Mouse (Mus musculus): ENCODE measurements at regions not wholly inside any gene's neighbourhood (a gene's known extent, or its start where the extent isn't known, plus 50 kb on each side); places are given as distances from the start of the nearest gene placed in this dataset.

DNA sequence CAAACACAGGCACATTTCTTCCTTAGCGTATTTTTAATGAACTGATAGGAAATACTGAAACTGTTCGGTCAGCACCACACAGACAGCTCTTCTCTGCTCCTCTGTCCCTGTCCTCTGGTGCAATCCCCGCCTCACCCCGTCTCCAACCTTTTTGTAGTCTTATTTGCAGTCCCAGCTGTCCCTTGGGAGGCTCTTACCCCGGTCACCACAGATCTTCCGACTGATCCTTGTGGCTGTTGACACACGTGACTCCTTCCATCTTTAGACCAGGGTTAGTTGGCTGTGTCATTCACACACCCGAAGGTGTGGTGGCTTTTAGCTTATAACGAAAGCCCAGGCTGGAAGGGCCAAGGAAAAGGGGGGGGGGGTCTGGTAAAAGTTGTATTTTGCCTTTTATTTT, 56.4 kb downstream of the Cyp26a1 start:
- Histone ChIP-seq H3K36me3 (no peaks in the 10 kb centered on the region), H3K9ac (replicated peaks) (no peak overlapping the region), H3K27me3 (no peaks in the 10 kb centered on the region), H3K4me3 (replicated peaks) (no peak overlapping the region), H3K4me2 (no peak overlapping the region), H3K9me3 (no peaks in the 10 kb centered on the region), H3K27ac (no peak overlapping the region), H3K4me1 (replicated peaks) (no peaks in the 10 kb centered on the region)
- WGBS: 90% methylated on average over 9 of the region's 9 CpGs
- ATAC-seq (ENCODE audit: insufficient number of reproducible peaks, insufficient read depth, low FRiP score, low TSS enrichment, low read depth): no peak

DNA sequence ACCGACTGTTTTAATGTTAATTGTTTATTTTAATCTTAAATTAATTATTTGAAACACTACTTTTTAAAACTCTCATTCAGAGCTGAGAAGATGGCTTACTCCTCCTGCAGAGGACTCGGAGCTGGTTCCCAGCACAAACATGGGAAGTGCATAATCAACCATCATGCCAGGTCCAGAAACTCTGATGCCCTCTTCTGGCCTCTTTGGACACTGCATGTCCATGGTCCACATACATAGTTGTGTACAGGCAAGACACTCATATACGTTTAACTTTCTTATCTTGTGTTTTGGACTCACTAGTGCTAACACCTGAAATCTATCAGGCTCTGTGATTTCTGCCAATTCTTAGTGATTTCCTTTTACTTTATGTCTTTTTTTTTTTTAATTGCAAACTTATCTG, 57.8 kb downstream of the Cyp26a1 start:
- H3K36me3 ChIP-seq: no peaks in the 10 kb centered on the region
- 89% methylated on average over 3 of the region's 3 CpGs for WGBS
- no peaks in the 10 kb centered on the region for H3K9me3 ChIP-seq
- H3K4me1 ChIP-seq (replicated peaks): no peaks in the 10 kb centered on the region
- no peak overlapping the region for H3K9ac ChIP-seq (replicated peaks)
- H3K27ac ChIP-seq: no peak overlapping the region
- no peaks in the 10 kb centered on the region for H3K27me3 ChIP-seq
- no peak for ATAC-seq (ENCODE audit: insufficient number of reproducible peaks, insufficient read depth, low FRiP score, low TSS enrichment, low read depth)
- no peak overlapping the region for H3K4me2 ChIP-seq
- H3K4me3 ChIP-seq (replicated peaks): no peak overlapping the region

DNA sequence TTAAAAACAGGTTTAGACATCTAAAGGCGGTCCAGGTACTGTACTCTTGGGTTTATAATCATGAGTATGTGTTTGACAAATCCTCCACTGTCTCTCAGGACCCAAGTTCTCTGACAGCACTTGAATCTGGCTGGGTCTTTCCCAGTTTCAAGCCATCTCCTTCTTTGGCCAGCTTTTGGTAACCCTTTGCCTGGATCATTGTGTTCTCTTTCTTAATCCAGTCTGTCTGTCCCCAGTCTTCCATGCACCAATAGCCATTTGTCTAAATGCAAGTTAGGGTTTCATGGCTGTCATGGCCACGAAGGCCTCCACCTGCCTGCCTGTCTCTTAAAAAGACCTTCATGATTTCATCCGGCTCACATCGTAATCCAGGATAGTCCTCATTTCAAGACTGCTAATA, 71.8 kb downstream of the Cyp26a1 start:
- H3K27ac ChIP-seq: no peak overlapping the region
- ATAC-seq (ENCODE audit: insufficient number of reproducible peaks, insufficient read depth, low FRiP score, low TSS enrichment, low read depth): no peak
- no peaks in the 10 kb centered on the region for H3K9me3 ChIP-seq
- no peaks in the 10 kb centered on the region for H3K36me3 ChIP-seq
- no peaks in the 10 kb centered on the region; the same call in 1 of the 2 replicates for H3K4me1 ChIP-seq (replicated peaks)
- no peaks in the 10 kb centered on the region for H3K27me3 ChIP-seq
- 87% methylated on average over 4 of the region's 4 CpGs for WGBS
- H3K9ac ChIP-seq (replicated peaks): no peak overlapping the region
- H3K4me2 ChIP-seq: no peak overlapping the region
- H3K4me3 ChIP-seq (replicated peaks): no peak overlapping the region

DNA sequence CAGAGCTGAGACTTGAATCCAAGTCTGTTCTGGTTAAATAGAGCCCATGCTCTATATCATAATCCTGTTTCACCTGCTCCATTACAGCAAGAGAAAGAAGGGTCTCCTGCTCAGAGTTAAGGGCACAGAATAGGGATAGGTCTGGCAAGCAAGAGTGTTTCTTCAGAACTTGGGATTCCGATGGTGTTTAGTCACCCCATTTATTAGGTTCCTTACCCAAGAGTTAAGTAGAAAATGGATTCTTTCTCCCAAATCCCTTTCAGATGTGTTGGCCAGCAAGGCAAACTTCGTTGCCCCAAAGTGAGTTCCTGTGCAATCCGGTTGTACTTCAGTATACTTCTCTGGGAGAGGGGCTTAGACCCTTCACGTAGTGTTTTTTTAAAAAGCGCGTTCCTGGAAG, 74.4 kb downstream of the Cyp26a1 start:
- H3K4me2 ChIP-seq: no peak overlapping the region
- H3K4me3 ChIP-seq (replicated peaks): no peak overlapping the region
- no peak for ATAC-seq (ENCODE audit: insufficient number of reproducible peaks, insufficient read depth, low FRiP score, low TSS enrichment, low read depth)
- H3K9ac ChIP-seq (replicated peaks): no peak overlapping the region
- H3K36me3 ChIP-seq: no peaks in the 10 kb centered on the region
- H3K4me1 ChIP-seq (replicated peaks): no peaks in the 10 kb centered on the region; the same call in 1 of the 2 replicates
- H3K27me3 ChIP-seq: no peaks in the 10 kb centered on the region
- H3K9me3 ChIP-seq: no peaks in the 10 kb centered on the region
- no peak overlapping the region for H3K27ac ChIP-seq
- WGBS: 90% methylated on average over 6 of the region's 6 CpGs

DNA sequence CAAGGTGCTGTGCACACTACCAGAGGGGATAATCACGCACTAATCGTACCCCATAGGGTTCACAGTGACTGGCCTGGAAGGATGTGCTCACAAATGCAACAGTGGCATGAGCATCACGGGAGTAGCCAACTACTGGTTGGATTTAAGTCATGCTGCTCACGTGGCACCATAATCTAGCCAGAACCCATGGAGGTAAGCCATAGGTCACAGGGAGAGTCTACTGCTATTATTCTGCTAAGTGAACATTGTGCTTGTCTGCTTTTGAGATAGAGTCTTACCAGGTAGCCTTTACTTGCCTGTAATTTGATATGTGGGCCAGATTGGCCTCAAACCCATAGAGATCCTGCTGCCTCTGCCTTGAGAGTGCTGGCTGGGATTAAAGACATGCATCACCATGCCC, 77.0 kb downstream of the Cyp26a1 start:
- no peaks in the 10 kb centered on the region for H3K4me1 ChIP-seq (replicated peaks)
- WGBS: 94% methylated on average over 4 of the region's 4 CpGs
- H3K36me3 ChIP-seq: no peaks in the 10 kb centered on the region
- H3K9ac ChIP-seq (replicated peaks): no peak overlapping the region
- H3K27ac ChIP-seq: no peak overlapping the region
- no peaks in the 10 kb centered on the region for H3K27me3 ChIP-seq
- H3K4me3 ChIP-seq (replicated peaks): no peak overlapping the region
- H3K9me3 ChIP-seq: no peaks in the 10 kb centered on the region
- no peak overlapping the region for H3K4me2 ChIP-seq
- no peak for ATAC-seq (ENCODE audit: insufficient number of reproducible peaks, insufficient read depth, low FRiP score, low TSS enrichment, low read depth)

DNA sequence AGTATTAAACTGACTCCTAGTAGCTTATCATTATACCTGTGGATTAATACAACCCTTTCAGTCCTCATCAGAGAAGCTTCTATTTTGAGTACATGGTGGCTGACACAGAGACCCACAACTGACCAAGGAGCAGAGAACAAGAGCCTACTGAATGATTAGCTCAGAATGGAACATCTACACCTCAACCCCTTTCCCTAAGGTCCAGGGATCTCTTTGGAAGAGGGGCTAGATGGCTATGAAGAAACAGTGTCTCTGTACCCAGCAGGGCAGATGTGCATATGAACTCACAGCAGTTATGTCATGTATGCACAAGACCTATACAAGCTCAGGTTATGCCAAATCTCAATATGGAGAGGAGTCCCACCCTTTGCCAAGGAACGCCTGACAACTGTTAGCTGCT, 77.4 kb downstream of the Cyp26a1 start:
- no peak for ATAC-seq (ENCODE audit: insufficient number of reproducible peaks, insufficient read depth, low FRiP score, low TSS enrichment, low read depth)
- no peak overlapping the region for H3K4me2 ChIP-seq
- WGBS: 83% methylated on average over 1 of the region's 1 CpGs

DNA sequence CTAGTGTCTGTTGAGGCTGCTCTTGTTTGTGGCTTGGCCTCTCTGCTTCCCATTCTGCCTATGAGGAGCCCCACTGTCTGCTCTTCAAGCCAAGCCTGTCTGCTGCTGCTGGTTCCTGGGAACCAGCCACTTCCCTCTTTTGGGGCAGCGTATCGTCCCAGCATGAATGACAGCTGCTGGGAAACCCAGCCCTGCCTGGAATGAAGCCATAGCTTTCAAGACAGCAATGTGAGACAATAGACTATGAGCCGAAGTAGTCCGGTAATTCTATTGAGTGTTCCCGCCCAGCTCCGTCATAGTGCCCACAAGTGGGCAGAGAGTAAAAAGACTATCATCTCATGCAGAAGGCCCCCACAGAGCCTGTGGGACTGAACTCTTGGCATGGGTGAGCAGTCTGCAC, 80.4 kb downstream of the Cyp26a1 start:
- H3K36me3 ChIP-seq: no peaks in the 10 kb centered on the region
- ATAC-seq (ENCODE audit: insufficient number of reproducible peaks, insufficient read depth, low FRiP score, low TSS enrichment, low read depth): no peak
- H3K27me3 ChIP-seq: no peaks in the 10 kb centered on the region
- 86% methylated on average over 6 of the region's 6 CpGs for WGBS
- H3K9ac ChIP-seq (replicated peaks): no peak overlapping the region
- H3K27ac ChIP-seq: no peak overlapping the region
- no peak overlapping the region for H3K4me2 ChIP-seq
- H3K4me1 ChIP-seq (replicated peaks): no peaks in the 10 kb centered on the region
- no peaks in the 10 kb centered on the region for H3K9me3 ChIP-seq
- H3K4me3 ChIP-seq (replicated peaks): no peak overlapping the region

More for the DNA sequence above, 77.4 kb downstream of the Cyp26a1 start:
- H3K9me3 ChIP-seq: no peaks in the 10 kb centered on the region
- H3K9ac ChIP-seq (replicated peaks): no peak overlapping the region
- no peak overlapping the region for H3K4me3 ChIP-seq (replicated peaks)
- no peaks in the 10 kb centered on the region for H3K36me3 ChIP-seq
- H3K27ac ChIP-seq: no peak overlapping the region
- H3K4me1 ChIP-seq (replicated peaks): no peaks in the 10 kb centered on the region
- H3K27me3 ChIP-seq: no peaks in the 10 kb centered on the region

DNA sequence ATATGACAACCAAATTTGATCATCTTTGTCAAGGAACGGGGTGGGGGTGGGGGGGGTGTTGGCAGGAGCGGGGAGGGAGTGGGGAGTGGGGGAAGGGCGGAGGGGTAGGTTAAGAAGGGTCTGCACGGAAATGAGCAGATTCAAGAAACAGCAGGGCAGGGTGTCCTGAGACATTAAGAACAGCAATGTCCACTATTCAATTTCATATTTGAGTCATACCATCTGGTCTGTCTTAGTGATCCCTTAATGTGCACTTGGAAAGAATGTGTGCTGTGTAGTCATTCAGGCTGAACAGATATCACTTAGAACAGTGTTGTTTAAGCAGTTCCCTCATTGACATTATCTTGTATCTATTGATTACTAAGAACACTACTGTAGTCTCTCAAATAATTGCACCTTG, 81.0 kb downstream of the Cyp26a1 start:
- H3K9me3 ChIP-seq: no peaks in the 10 kb centered on the region
- no peak for ATAC-seq (ENCODE audit: insufficient number of reproducible peaks, insufficient read depth, low FRiP score, low TSS enrichment, low read depth)
- H3K27me3 ChIP-seq: no peaks in the 10 kb centered on the region
- H3K4me2 ChIP-seq: no peak overlapping the region
- H3K4me1 ChIP-seq (replicated peaks): no peaks in the 10 kb centered on the region
- H3K9ac ChIP-seq (replicated peaks): no peak overlapping the region
- H3K36me3 ChIP-seq: no peaks in the 10 kb centered on the region
- H3K27ac ChIP-seq: no peak overlapping the region
- H3K4me3 ChIP-seq (replicated peaks): no peak overlapping the region
- WGBS: 91% methylated on average over 4 of the region's 4 CpGs

DNA sequence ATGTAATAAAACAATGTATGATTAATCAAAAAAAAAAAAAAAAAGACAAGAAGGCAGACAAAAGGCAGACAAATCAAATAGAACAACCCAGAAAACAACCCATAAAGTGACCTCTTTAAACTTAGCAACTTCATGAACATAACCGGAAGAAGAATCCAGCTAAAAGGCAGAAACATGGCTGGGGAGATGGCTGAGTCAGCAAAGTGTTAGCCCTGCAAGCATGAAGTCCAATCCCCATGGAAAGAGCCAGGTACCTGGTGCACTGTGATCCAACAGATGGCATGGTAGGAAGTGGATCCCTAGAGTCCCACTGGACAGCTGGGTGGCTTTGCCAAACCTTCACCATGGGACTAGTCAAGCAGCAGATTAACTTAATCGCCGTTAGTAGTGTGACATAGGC, 90.9 kb downstream of the Cyp26a1 start:
- no peak overlapping the region for H3K27ac ChIP-seq
- no peaks in the 10 kb centered on the region for H3K9me3 ChIP-seq
- no peak for ATAC-seq (ENCODE audit: insufficient number of reproducible peaks, insufficient read depth, low FRiP score, low TSS enrichment, low read depth)
- H3K9ac ChIP-seq (replicated peaks): no peak overlapping the region
- H3K36me3 ChIP-seq: no peaks in the 10 kb centered on the region
- H3K27me3 ChIP-seq: no peaks in the 10 kb centered on the region
- no peak overlapping the region for H3K4me3 ChIP-seq (replicated peaks)
- H3K4me2 ChIP-seq: no peak overlapping the region
- WGBS: 87% methylated on average over 3 of the region's 3 CpGs
- peaks cover 21% of the 10 kb centered on the region for H3K4me1 ChIP-seq (replicated peaks)

DNA sequence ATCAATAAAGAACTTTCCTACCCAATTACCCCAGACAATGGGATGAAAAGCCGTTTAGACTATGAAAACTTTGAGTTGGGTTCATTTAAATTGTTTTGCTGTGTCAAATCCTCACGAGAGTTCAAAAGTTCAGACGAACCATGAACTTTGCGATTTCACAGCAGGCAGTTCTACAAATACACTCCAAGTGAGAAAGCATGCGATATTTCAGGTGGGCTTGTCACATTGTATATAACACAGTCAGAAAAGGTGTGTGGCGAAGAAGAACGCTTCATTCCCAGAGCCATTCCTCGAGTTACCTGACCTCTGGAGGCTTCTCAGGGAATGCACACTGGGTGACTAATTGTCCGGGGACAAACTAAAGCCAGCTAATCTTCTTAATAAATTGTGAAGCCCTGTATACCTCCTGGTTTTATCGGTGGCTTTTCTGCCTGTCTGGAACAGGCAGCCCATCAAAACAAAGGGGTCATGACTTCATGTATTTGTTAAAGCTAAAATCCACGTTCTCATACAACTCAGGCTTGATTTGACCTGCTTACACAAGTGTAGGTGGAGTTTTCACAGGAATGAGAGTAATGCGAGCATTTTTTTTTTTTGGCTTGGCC, 92.1 kb downstream of the Cyp26a1 start:
- Histone ChIP-seq H3K4me2 (no peak overlapping the region), H3K4me1 (replicated peaks) (peaks cover 21% of the 10 kb centered on the region), H3K9ac (replicated peaks) (no peak overlapping the region), H3K27ac (no peak overlapping the region), H3K9me3 (no peaks in the 10 kb centered on the region), H3K36me3 (no peaks in the 10 kb centered on the region), H3K27me3 (no peaks in the 10 kb centered on the region), H3K4me3 (replicated peaks) (no peak overlapping the region)
- ATAC-seq (ENCODE audit: insufficient number of reproducible peaks, insufficient read depth, low FRiP score, low TSS enrichment, low read depth): no peak
- 40% methylated on average over 12 of the region's 12 CpGs for WGBS

DNA sequence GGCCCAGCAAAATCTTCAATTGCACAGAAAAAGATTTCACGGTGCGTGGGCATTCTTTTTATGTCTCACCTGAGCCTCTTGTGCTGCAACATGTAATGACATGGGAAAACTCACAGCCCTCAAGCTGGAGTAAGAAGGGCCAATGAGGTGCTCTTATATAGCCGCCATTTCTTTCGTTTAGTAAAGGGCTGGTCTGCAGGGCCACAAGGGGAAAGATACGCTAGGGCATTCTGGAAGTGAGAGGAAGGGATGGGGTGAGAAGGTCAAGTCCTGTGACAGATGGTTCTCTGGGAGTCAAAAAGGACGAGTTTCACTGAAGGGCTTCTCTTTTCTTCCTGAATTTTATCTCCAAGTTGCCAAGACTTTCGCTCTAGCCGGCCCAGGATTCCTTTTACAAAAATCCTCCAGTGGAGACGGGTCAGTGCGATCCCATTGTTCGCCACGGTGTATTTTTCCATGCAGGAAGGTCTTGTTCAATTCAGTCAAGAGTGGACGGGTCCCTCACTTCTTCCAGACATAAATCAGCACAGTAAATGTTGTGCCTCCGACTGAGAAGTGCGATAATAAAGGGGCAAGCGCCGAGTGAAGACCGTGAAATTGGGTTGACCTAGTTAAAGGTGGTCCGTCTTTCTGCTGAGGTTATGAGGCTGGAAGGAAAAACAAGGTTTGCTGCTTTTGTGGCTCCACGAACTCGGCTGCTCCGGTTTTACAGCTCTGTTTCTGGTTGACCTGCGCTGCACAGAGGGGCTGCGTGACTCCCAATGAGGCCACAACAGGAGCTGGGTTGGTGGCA, 92.9 kb downstream of the Cyp26a1 start:
- Histone ChIP-seq H3K4me3 (replicated peaks) (no peak overlapping the region), H3K27me3 (no peaks in the 10 kb centered on the region), H3K9ac (replicated peaks) (no peak overlapping the region), H3K4me2 (peak overlapping the region; percentile 19; the same call in 1 of the 2 replicates), H3K27ac (peak overlapping the region; percentile 41), H3K4me1 (replicated peaks) (peaks cover 21% of the 10 kb centered on the region), H3K36me3 (no peaks in the 10 kb centered on the region), H3K9me3 (no peaks in the 10 kb centered on the region)
- 47% methylated on average over 24 of the region's 24 CpGs for WGBS
- no peak for ATAC-seq (ENCODE audit: insufficient number of reproducible peaks, insufficient read depth, low FRiP score, low TSS enrichment, low read depth)

DNA sequence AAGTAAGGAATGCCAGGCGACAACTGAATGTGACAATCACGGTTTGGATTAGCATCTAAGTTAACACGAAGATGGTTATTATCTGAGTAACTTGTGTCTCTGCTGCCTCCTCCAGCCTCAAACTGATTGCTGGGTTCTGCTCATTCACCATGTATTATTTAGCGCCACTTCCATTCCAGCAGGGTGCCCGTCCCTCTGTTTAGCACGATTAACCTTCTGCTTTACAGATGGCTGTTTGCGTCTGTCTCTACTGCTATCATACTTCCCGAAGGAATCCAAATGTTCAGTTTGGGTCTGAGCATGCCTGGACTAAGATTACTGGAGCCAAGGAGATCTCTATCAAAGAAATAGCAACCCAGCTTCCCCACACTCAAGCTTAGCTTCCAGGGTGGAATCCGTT, 95.6 kb downstream of the Cyp26a1 start:
- Histone ChIP-seq H3K27ac (no peak overlapping the region), H3K4me1 (replicated peaks) (peaks cover 21% of the 10 kb centered on the region), H3K4me3 (replicated peaks) (no peak overlapping the region), H3K27me3 (no peaks in the 10 kb centered on the region), H3K4me2 (no peak overlapping the region), H3K36me3 (no peaks in the 10 kb centered on the region), H3K9me3 (no peaks in the 10 kb centered on the region), H3K9ac (replicated peaks) (no peak overlapping the region)
- 90% methylated on average over 9 of the region's 9 CpGs for WGBS
- ATAC-seq (ENCODE audit: insufficient number of reproducible peaks, insufficient read depth, low FRiP score, low TSS enrichment, low read depth): no peak

Data from limb, embryonic 12.5 days (tissue).